Mouse (Mus musculus): Measurements from ENCODE around the gene Fcnb. TPM values are rescaled to one million over a fixed set of nuclear protein-coding genes. Genes with fewer than 3 reads are reported as not detected.

Gene Fcnb
- polyA plus RNA-seq, 1 experiment = not detected

DNA sequence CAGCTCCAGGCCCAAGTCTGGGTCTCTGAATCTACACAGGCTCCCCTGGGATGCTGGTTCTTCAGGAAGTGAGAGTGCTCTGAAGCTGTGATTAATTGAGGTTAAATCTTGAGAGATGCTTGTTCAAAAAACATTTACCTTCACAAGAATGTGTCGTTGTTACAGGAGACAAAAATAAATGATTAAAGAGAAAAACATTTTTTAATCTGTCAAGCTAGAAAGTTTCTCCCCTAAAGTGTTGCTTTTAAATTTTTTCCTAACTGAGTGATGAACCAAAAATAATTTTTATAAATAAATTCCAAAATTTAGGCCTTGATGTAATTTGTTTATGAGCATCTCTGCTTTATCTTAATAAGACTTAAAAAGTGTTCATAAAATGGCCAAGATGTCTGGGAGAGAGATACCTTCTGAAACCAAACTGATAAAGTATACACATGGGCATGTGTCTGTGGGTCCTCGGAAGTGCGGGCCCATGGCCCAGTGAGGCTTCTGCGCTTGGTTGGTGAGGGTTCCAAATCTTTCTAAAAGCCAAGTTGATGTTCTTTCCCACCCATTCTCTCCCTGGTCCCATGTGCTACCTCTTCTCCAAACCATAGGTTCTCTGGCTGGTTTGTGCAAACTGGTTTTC is 20.9 kb downstream of the Fcnb start:
- DNase-seq = no peak
- no peak overlapping the region for H3K4me3 ChIP-seq (ENCODE audit: insufficient read depth, low read depth, low read length)
- H3K36me3 ChIP-seq (ENCODE audit: control insufficient read depth, insufficient read depth, low read length) = no peaks in the 10 kb centered on the region
- no peaks in the 10 kb centered on the region; the same call in 1 of the 2 replicates for H3K4me1 ChIP-seq (ENCODE audit: control insufficient read depth, insufficient read depth, low read length)
- WGBS = 85% methylated on average over 4 of the region's 4 CpGs
- no peak for TF ChIP-seq POLR2A (IDR thresholded peaks at IDR 0.05; ENCODE audit: low read depth, low read length)
- no peak for TF ChIP-seq CTCF (conservative IDR thresholded peaks at IDR 0.05; ENCODE audit: insufficient read depth, insufficient read length, low read depth, low read length)
- H3K27ac ChIP-seq (ENCODE audit: insufficient read depth, low read depth, low read length) = no peak overlapping the region
- H3K27me3 ChIP-seq (replicated peaks; ENCODE audit: control insufficient read depth, insufficient read depth, low read length) = no peaks in the 10 kb centered on the region

DNA sequence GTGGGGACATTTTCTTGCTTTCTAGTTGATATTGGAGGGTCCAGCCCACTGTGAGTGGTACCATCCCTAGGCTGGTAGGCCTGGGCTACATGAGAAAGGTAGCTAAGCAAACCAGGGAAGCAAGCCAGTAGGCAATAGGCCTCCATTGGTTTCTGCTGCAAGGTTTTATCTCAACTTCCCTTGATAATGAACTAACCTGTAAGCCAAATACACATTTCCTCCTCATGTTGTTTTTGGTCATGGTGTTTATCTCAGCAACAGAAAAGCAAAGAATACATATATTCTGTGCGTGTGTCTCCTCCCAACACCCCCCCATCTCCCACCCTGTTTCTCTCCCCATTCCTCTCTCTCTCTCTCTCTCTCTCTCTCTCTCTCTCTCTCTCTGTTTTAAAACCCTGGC is 24.8 kb downstream of the Fcnb start:
- 92% methylated on average over 1 of the region's 1 CpGs for WGBS
- H3K4me3 ChIP-seq (ENCODE audit: insufficient read depth, low read depth, low read length) = no peak overlapping the region
- TF ChIP-seq POLR2A (IDR thresholded peaks at IDR 0.05; ENCODE audit: low read depth, low read length) (no peak), CTCF (conservative IDR thresholded peaks at IDR 0.05; ENCODE audit: insufficient read depth, insufficient read length, low read depth, low read length) (no peak)
- no peak overlapping the region for H3K27ac ChIP-seq (ENCODE audit: insufficient read depth, low read depth, low read length)
- no peak for DNase-seq
- H3K27me3 ChIP-seq (replicated peaks; ENCODE audit: control insufficient read depth, insufficient read depth, low read length) = no peaks in the 10 kb centered on the region
- no peaks in the 10 kb centered on the region for H3K4me1 ChIP-seq (ENCODE audit: control insufficient read depth, insufficient read depth, low read length)
- H3K36me3 ChIP-seq (ENCODE audit: control insufficient read depth, insufficient read depth, low read length) = no peaks in the 10 kb centered on the region

DNA sequence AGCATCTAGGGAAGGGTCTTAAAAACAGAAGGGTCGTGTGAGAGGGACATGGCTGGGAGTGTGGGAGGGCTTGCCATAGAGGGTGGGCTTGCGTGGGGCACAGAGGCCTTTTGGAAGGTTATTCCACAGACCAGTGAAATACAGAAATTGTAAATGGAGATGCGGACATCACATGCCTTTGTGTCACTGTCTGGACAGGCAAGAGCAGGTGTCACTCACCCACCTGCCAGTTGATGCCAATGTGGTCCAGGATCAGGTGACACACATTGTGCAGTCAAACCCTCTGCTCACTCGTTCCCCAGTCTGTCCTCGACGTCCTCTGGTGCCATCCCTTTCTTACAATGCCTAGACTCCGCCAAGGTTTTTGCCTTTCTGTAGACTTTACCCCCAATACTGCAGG is 37.6 kb downstream of the Fcnb start:
- no peak for DNase-seq
- 68% methylated on average over 7 of the region's 7 CpGs for WGBS
- H3K36me3 ChIP-seq (ENCODE audit: control insufficient read depth, insufficient read depth, low read length) = no peaks in the 10 kb centered on the region
- H3K27me3 ChIP-seq (replicated peaks; ENCODE audit: control insufficient read depth, insufficient read depth, low read length) = no peaks in the 10 kb centered on the region
- TF ChIP-seq POLR2A (IDR thresholded peaks at IDR 0.05; ENCODE audit: low read depth, low read length) (no peak), CTCF (conservative IDR thresholded peaks at IDR 0.05; ENCODE audit: insufficient read depth, insufficient read length, low read depth, low read length) (no peak)
- H3K4me1 ChIP-seq (ENCODE audit: control insufficient read depth, insufficient read depth, low read length) = no peaks in the 10 kb centered on the region
- H3K4me3 ChIP-seq (ENCODE audit: insufficient read depth, low read depth, low read length) = no peak overlapping the region
- no peak overlapping the region for H3K27ac ChIP-seq (ENCODE audit: insufficient read depth, low read depth, low read length)

DNA sequence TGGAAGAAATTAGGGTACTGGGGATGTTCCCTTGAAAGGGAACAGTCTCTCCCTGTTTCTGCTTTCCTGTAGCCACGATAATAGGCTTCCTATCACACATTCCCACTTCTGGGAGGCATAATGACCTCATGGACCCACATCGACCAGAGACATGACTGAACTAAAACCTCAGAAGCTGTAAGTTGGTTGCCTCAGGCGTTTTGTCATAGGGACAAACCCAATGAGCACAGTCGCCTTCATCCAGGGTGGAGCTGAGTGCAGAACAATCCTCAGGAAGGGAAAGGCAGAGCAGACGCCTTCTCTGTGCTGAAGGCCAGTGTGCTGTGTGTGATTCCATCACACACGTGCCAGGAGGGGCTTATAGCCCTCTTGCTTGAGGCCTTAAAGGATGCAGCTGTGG is 38.4 kb downstream of the Fcnb start:
- no peaks in the 10 kb centered on the region for H3K27me3 ChIP-seq (replicated peaks; ENCODE audit: control insufficient read depth, insufficient read depth, low read length)
- no peaks in the 10 kb centered on the region for H3K4me1 ChIP-seq (ENCODE audit: control insufficient read depth, insufficient read depth, low read length)
- no peaks in the 10 kb centered on the region for H3K36me3 ChIP-seq (ENCODE audit: control insufficient read depth, insufficient read depth, low read length)
- no peak for DNase-seq
- no peak overlapping the region for H3K27ac ChIP-seq (ENCODE audit: insufficient read depth, low read depth, low read length)
- WGBS = 71% methylated on average over 6 of the region's 6 CpGs
- TF ChIP-seq POLR2A (IDR thresholded peaks at IDR 0.05; ENCODE audit: low read depth, low read length) (no peak), CTCF (conservative IDR thresholded peaks at IDR 0.05; ENCODE audit: insufficient read depth, insufficient read length, low read depth, low read length) (no peak)
- H3K4me3 ChIP-seq (ENCODE audit: insufficient read depth, low read depth, low read length) = no peak overlapping the region

DNA sequence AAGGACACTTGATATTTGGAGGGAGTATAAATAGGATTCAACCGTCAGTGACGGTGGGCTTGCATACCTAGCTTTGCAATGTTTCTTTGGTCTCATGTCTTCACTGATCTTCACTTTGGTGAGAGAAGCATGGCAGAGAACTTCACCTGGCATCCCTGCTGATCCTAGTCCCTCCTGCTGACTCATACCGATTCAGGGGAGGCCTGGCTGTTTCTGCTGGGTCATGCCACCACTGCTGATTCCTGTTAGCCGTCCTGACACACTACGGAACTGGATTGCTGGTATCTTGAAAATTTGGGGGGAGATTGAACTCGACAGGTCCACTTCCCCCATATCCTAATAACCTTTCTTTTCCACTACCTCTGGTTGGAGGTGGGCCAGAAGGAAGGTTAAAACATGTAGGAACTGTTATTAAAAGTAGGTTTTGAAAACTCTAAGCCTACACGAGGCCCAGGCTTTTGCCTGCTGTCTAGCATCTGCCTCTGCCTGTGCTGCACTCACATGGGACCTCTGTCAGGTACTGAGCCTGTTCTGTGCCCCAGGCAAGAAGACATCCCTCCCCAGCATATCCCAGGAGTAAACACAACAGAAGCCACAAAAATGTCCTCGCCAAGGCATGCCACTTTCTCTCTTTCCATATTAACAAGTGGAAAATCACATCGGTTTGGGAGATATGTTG is 39.6 kb downstream of the Fcnb start:
- Histone ChIP-seq H3K27ac (ENCODE audit: insufficient read depth, low read depth, low read length) (no peak overlapping the region), H3K36me3 (ENCODE audit: control insufficient read depth, insufficient read depth, low read length) (no peaks in the 10 kb centered on the region), H3K4me1 (ENCODE audit: control insufficient read depth, insufficient read depth, low read length) (no peaks in the 10 kb centered on the region), H3K27me3 (replicated peaks; ENCODE audit: control insufficient read depth, insufficient read depth, low read length) (no peaks in the 10 kb centered on the region), H3K4me3 (ENCODE audit: insufficient read depth, low read depth, low read length) (no peak overlapping the region)
- TF ChIP-seq POLR2A (IDR thresholded peaks at IDR 0.05; ENCODE audit: low read depth, low read length) (no peak), CTCF (conservative IDR thresholded peaks at IDR 0.05; ENCODE audit: insufficient read depth, insufficient read length, low read depth, low read length) (no peak)
- no peak for DNase-seq
- 84% methylated on average over 9 of the region's 9 CpGs for WGBS

DNA sequence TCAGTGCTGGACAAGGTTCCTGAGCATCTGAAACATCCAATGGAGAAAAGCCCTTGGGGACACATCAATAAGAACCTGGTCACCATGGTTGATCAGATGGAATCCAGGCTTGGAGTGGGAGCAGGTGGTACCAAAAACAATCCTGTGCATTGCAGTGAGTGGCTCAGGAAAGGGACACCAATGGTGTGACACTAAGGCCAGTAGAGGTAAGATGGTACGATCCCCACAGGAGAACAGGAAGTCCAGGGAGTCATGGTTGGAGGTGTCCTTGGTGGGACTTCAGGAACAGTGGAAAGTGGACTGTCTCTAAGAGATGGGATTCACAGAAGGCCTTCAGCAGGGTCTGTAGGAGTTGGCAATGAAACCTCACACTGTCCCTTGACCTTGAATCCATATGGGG is 44.2 kb downstream of the Fcnb start:
- TF ChIP-seq CTCF (conservative IDR thresholded peaks at IDR 0.05; ENCODE audit: insufficient read depth, insufficient read length, low read depth, low read length) (no peak), POLR2A (IDR thresholded peaks at IDR 0.05; ENCODE audit: low read depth, low read length) (no peak)
- no peak overlapping the region for H3K4me3 ChIP-seq (ENCODE audit: insufficient read depth, low read depth, low read length)
- 100% methylated on average over 1 of the region's 1 CpGs for WGBS
- H3K36me3 ChIP-seq (ENCODE audit: control insufficient read depth, insufficient read depth, low read length) = no peaks in the 10 kb centered on the region
- H3K27me3 ChIP-seq (replicated peaks; ENCODE audit: control insufficient read depth, insufficient read depth, low read length) = no peaks in the 10 kb centered on the region
- peaks cover 3% of the 10 kb centered on the region; the same call in 1 of the 2 replicates for H3K4me1 ChIP-seq (ENCODE audit: control insufficient read depth, insufficient read depth, low read length)
- no peak overlapping the region for H3K27ac ChIP-seq (ENCODE audit: insufficient read depth, low read depth, low read length)
- DNase-seq = no peak

DNA sequence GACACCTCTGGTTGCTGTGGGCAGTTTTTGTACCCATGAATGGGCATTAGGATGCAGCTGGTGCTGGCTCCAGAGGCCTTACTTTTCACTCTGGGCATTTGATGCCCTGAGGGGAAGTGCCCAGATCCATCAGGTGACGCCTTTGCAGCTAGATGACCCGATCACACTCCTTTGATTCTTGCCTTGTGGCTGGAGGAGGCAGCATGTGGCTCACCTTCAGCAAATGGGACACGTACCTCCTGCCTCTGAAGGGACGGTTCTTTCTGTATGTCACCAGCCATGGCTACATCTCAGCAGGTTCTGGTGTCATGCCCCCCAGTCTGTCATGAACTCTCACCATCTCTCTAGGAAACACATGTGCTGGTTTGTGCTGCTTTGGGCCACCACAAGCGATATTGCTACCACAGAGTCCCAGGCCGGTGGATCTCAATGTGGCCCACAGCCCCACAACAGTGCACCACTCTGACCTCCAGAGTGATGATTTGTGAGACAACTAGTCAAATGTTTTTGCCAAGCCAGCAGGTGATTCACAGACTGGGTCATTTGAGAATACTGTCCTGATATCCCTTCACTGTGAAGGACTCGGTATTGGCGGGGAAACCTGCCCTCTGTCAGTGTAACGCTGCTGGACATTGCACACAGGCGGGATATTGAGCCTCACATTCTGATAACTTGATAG is 44.9 kb downstream of the Fcnb start:
- Histone ChIP-seq H3K27me3 (replicated peaks; ENCODE audit: control insufficient read depth, insufficient read depth, low read length) (no peaks in the 10 kb centered on the region), H3K36me3 (ENCODE audit: control insufficient read depth, insufficient read depth, low read length) (no peaks in the 10 kb centered on the region), H3K4me3 (ENCODE audit: insufficient read depth, low read depth, low read length) (no peak overlapping the region), H3K27ac (ENCODE audit: insufficient read depth, low read depth, low read length) (no peak overlapping the region), H3K4me1 (ENCODE audit: control insufficient read depth, insufficient read depth, low read length) (peaks cover 3% of the 10 kb centered on the region; the same call in 1 of the 2 replicates)
- no peak for DNase-seq
- WGBS = 86% methylated on average over 10 of the region's 10 CpGs
- no peak for TF ChIP-seq CTCF (conservative IDR thresholded peaks at IDR 0.05; ENCODE audit: insufficient read depth, insufficient read length, low read depth, low read length)
- TF ChIP-seq POLR2A (IDR thresholded peaks at IDR 0.05; ENCODE audit: low read depth, low read length) = no peak
